ENCODE assay signal across 22 mouse cellular contexts in genomic region chr5:65011901-65012573, GRCm38 (mm10). TPM values are rescaled to one million over a fixed set of nuclear protein-coding genes. Genes with fewer than 3 reads are reported as not detected.
DNase-seq lines count a peak whose midpoint lies in the region; ATAC-seq and TF ChIP-seq lines count a peak whose summit lies in the region.
"Had no signal": no experiment of that assay in that cellular context is flagged by ENCODE, and none has a peak within 500 bp of the region (broad histone marks: within the 10 kb centered on the region; RNA-seq: fewer than 3 reads in every experiment).

No protein-coding gene starts in this region.

- DNase-seq in kidney, postnatal 36 days: no peak
- DNase-seq in kidney, postnatal 10 days: peak; percentile 35
- no peak for DNase-seq in kidney, adult 9 months
- DNase-seq in midbrain, embryonic 11.5 days (ENCODE audit: low spot score, missing footprints): peak; percentile 56
- DNase-seq in gastrocnemius, adult 2 months: no peak
- DNase-seq in frontal cortex, postnatal 36 days (ENCODE audit: low spot score in 2 of 2): no peak
- DNase-seq: adrenal gland, postnatal 10 days; adrenal gland, postnatal 36 days; cerebellum, adult 18-20 months; cerebellum, adult 9-10 months; cerebellum, postnatal 14 days; gastrocnemius, postnatal 10 days; gastrocnemius, postnatal 36 days; heart, adult 2 months had no signal

- H3K9me3 ChIP-seq in kidney, embryonic 15.5 days (replicated peaks): peaks cover 8% of the 10 kb centered on the region
- no peaks in the 10 kb centered on the region for H3K9me3 ChIP-seq in midbrain, embryonic 11.5 days (ENCODE audit: control insufficient read depth, low read length)
- no peaks in the 10 kb centered on the region for H3K9me3 ChIP-seq in midbrain, embryonic 13.5 days
- H3K9me3 ChIP-seq: forebrain, embryonic 10.5 days; forebrain, embryonic 13.5 days; hindbrain, embryonic 12.5 days; hindbrain, embryonic 15.5 days had no signal

- no peaks in the 10 kb centered on the region for H3K4me1 ChIP-seq in kidney, embryonic 15.5 days
- H3K4me1 ChIP-seq in midbrain, embryonic 11.5 days (ENCODE audit: control insufficient read depth, insufficient read depth, low read length): no peaks in the 10 kb centered on the region
- H3K4me1 ChIP-seq in midbrain, embryonic 13.5 days (replicated peaks): no peaks in the 10 kb centered on the region
- H3K4me1 ChIP-seq: forebrain, embryonic 13.5 days; hindbrain, embryonic 12.5 days; hindbrain, embryonic 15.5 days had no signal

- no peak for ATAC-seq in kidney, embryonic 15.5 days (replicated peaks; ENCODE audit: low FRiP score)
- no peak for ATAC-seq in midbrain, embryonic 11.5 days (ENCODE audit: low FRiP score)
- no peak for ATAC-seq in midbrain, embryonic 13.5 days
- ATAC-seq: forebrain, embryonic 13.5 days; forebrain, embryonic 16.5 days had no signal

- WGBS in kidney, embryonic 15.5 days: 22% methylated on average over 7 of the region's 7 CpGs
- 84% methylated on average over 7 of the region's 7 CpGs for whole genome bisulfite sequencing in midbrain, embryonic 11.5 days
- 88% methylated on average over 7 of the region's 7 CpGs for WGBS in midbrain, embryonic 13.5 days

- no peak overlapping the region for H3K4me3 ChIP-seq in kidney, embryonic 15.5 days (replicated peaks)
- no peak overlapping the region for H3K4me3 ChIP-seq in midbrain, embryonic 11.5 days (ENCODE audit: low read depth, low read length)
- no peak overlapping the region for H3K4me3 ChIP-seq in midbrain, embryonic 13.5 days (replicated peaks)
- H3K4me3 ChIP-seq in gastrocnemius, adult 2 months: no peak overlapping the region
- H3K4me3 ChIP-seq: forebrain, embryonic 10.5 days; forebrain, embryonic 13.5 days; heart, adult 2 months; hindbrain, embryonic 12.5 days; hindbrain, embryonic 15.5 days had no signal

- H3K27ac ChIP-seq in kidney, embryonic 15.5 days: 0 out of 2 replicates have a peak overlapping the region, but pooled peaks have one; percentile 33
- no peak overlapping the region for H3K27ac ChIP-seq in midbrain, embryonic 11.5 days (ENCODE audit: low read depth, low read length)
- no peak overlapping the region for H3K27ac ChIP-seq in midbrain, embryonic 13.5 days
- no peak overlapping the region for H3K27ac ChIP-seq in gastrocnemius, adult 2 months
- H3K27ac ChIP-seq: forebrain, embryonic 13.5 days; heart, adult 2 months; hindbrain, embryonic 12.5 days; hindbrain, embryonic 15.5 days had no signal

- H3K36me3 ChIP-seq in kidney, embryonic 15.5 days: peaks cover 39% of the 10 kb centered on the region
- H3K36me3 ChIP-seq in midbrain, embryonic 11.5 days (ENCODE audit: control insufficient read depth, insufficient read depth, low read length): no peaks in the 10 kb centered on the region
- no peaks in the 10 kb centered on the region for H3K36me3 ChIP-seq in midbrain, embryonic 13.5 days
- H3K36me3 ChIP-seq: hindbrain, embryonic 12.5 days; hindbrain, embryonic 15.5 days had no signal

- no peak overlapping the region for H3K9ac ChIP-seq in kidney, embryonic 15.5 days
- no peak overlapping the region for H3K9ac ChIP-seq in midbrain, embryonic 11.5 days (ENCODE audit: low read length)
- no peak overlapping the region for H3K9ac ChIP-seq in midbrain, embryonic 13.5 days (replicated peaks)
- H3K9ac ChIP-seq: forebrain, embryonic 13.5 days; hindbrain, embryonic 12.5 days; hindbrain, embryonic 15.5 days had no signal

- no peak overlapping the region for H3K4me2 ChIP-seq in kidney, embryonic 15.5 days
- H3K4me2 ChIP-seq in midbrain, embryonic 11.5 days: no peak overlapping the region
- H3K4me2 ChIP-seq in midbrain, embryonic 13.5 days (replicated peaks): no peak overlapping the region
- H3K4me2 ChIP-seq: forebrain, embryonic 13.5 days; heart, embryonic 11.5 days; hindbrain, embryonic 12.5 days; hindbrain, embryonic 15.5 days had no signal

- no peaks in the 10 kb centered on the region for H3K27me3 ChIP-seq in kidney, embryonic 15.5 days
- no peaks in the 10 kb centered on the region for H3K27me3 ChIP-seq in midbrain, embryonic 11.5 days (ENCODE audit: control insufficient read depth, insufficient read depth, low read length)
- no peaks in the 10 kb centered on the region for H3K27me3 ChIP-seq in midbrain, embryonic 13.5 days
- H3K27me3 ChIP-seq: forebrain, embryonic 13.5 days; hindbrain, embryonic 12.5 days; hindbrain, embryonic 15.5 days had no signal

- no peak for TF ChIP-seq CTCF in gastrocnemius, adult 2 months (IDR thresholded peaks at IDR 0.05)

- intact Hi-C loops in gastrocnemius, adult 2 months (cut with DNase I): no loop called here

RNA-seq across cellular contexts. Expression of gene Fam114a1, which starts 42.2 kb away (rescaled TPM):
- polyA plus RNA-seq in kidney, embryonic 15.5 days (2015; fragmentation: Nextera tagmentation; extraction: Ambion mirVana): 39.3 and 41.4 TPM in 2 replicates
- polyA plus RNA-seq in midbrain, embryonic 11.5 days (2014; fragmentation: Nextera tagmentation; extraction: Ambion mirVana): 14.8 and 17.3 TPM in 2 replicates
- 6.1 and 6.8 TPM in 2 replicates for polyA plus RNA-seq in midbrain, embryonic 13.5 days (2015; fragmentation: Nextera tagmentation; extraction: Ambion mirVana)
- 10 to 100 TPM in 1 of 2 experiments, 1 to 10 TPM in 1; 7.6 to 14.1 TPM for total RNA-seq in gastrocnemius, adult 2 months (2021)

RNA-seq across cellular contexts. Expression of gene Tlr6, which starts 52.1 kb away (rescaled TPM):
- 0.60 and 0.93 TPM in 2 replicates for polyA plus RNA-seq in kidney, embryonic 15.5 days (2015; fragmentation: Nextera tagmentation; extraction: Ambion mirVana)
- 0.33 and 0.41 TPM in 2 replicates for polyA plus RNA-seq in midbrain, embryonic 11.5 days (2014; fragmentation: Nextera tagmentation; extraction: Ambion mirVana)
- polyA plus RNA-seq in midbrain, embryonic 13.5 days (2015; fragmentation: Nextera tagmentation; extraction: Ambion mirVana): 0.17 and 0.22 TPM in 2 replicates
- under 1 TPM; 0.28 to 0.36 TPM for total RNA-seq in gastrocnemius, adult 2 months (2021)

Comparison
In these comparisons a context has a peak if more than half of its experiments do, and no peak if none do; other contexts are left out.
1. DNase-seq: peak in kidney, postnatal 10 days (single experiment) and midbrain, embryonic 11.5 days (single experiment); none in kidney, postnatal 36 days (0 of 2), kidney, adult 9 months (single experiment), gastrocnemius, adult 2 months (single experiment) and frontal cortex, postnatal 36 days (0 of 2).